Mouse (Mus musculus): Measurements from ENCODE around the gene Serping1. TPM values are rescaled to one million over a fixed set of nuclear protein-coding genes. Genes with fewer than 3 reads are reported as not detected.

The Serping1 gene
- total RNA-seq, 2 experiments from 2014 or later = 46.7 to 59.3 TPM

Small RNAs within 50 kb of the gene (microRNA-seq; reads per million reads assigned to microRNA genes)
- gene Mir130a (ENCODE audit: borderline replicate concordance in 2 of 2) = 3,613 to 5,706 reads per million in 2 experiments

Other genes with a start within 250 kb of the Serping1 start
- 10 to 100 TPM; 29.6 to 31.2 TPM for gene Ctnnd1, start 124.7 kb downstream of the Serping1 start, total RNA-seq (2021)
- not detected for gene Btbd18, start 116.4 kb downstream of the Serping1 start, total RNA-seq (2021)
- 10 to 100 TPM in 1 of 2 experiments, 1 to 10 TPM in 1; 9.7 to 11.9 TPM for gene Selenoh, start 104.7 kb downstream of the Serping1 start, total RNA-seq (2021)
- 1 to 10 TPM in 1 of 2 experiments, under 1 TPM in 1; 0.94 to 3.4 TPM for gene Gm28635, start 97.4 kb downstream of the Serping1 start, total RNA-seq (2021)
- 1 to 10 TPM; 6.7 to 7.6 TPM for gene Med19, start 97.0 kb downstream of the Serping1 start, total RNA-seq (2021)
- 10 to 100 TPM; 47.6 to 69.5 TPM for gene Tmx2, start 96.3 kb downstream of the Serping1 start, total RNA-seq (2021)
- gene Zdhhc5, start 60.3 kb downstream of the Serping1 start, total RNA-seq (2021) = 10 to 100 TPM; 56.6 TPM
- 1 to 10 TPM; 3.2 to 3.5 TPM for gene Clp1, start 48.1 kb downstream of the Serping1 start, total RNA-seq (2021)
- gene Ypel4, start 41.4 kb downstream of the Serping1 start, total RNA-seq (2021) = under 1 TPM; 0.49 to 0.51 TPM
- under 1 TPM; 0.54 to 0.95 TPM for gene Gm19426, start 31.8 kb downstream of the Serping1 start, total RNA-seq (2021)
- 1 to 10 TPM; 4.2 to 8.1 TPM for gene Ube2l6, start 23.4 kb upstream of the Serping1 start, total RNA-seq (2021)
- 100 to 1,000 TPM; 101 to 105 TPM for gene Smtnl1, start 47.2 kb upstream of the Serping1 start, total RNA-seq (2021)
- 10 to 100 TPM; 49.3 to 51.3 TPM for gene Timm10, start 51.6 kb upstream of the Serping1 start, total RNA-seq (2021)
- gene Slc43a1, start 63.4 kb upstream of the Serping1 start, total RNA-seq (2021) = 1 to 10 TPM; 7.7 to 8.4 TPM
- gene Rtn4rl2, start 111.3 kb upstream of the Serping1 start, total RNA-seq (2021) = under 1 TPM; 0.43 to 0.54 TPM
- gene Slc43a3, start 161.1 kb upstream of the Serping1 start, total RNA-seq (2021) = 10 to 100 TPM; 22.9 to 23.4 TPM
- not detected for gene Prg2, start 205.0 kb upstream of the Serping1 start, total RNA-seq (2021)
- gene Prg3, start 212.8 kb upstream of the Serping1 start, total RNA-seq (2021) = not detected

Data from gastrocnemius, postnatal 25 days (tissue).